Mouse (Mus musculus) kidney, adult 2 months (tissue): ENCODE results near the gene Prss30.

Experiments
- CTCF ChIP-seq: fragments of 200-500 bp; conservative IDR thresholded peaks from 2 replicates; pipeline ENCODE4 v1.5.1; 2011; ENCODE audit warnings: low read depth, mild to moderate bottlenecking, control low read depth, low read length, moderate library complexity, mixed read lengths; ENCODE audit not compliant: insufficient read depth, insufficient read length
- POLR2A ChIP-seq: fragments of 200-500 bp; IDR thresholded peaks from one replicate; pipeline ENCODE4 v1.6.1; 2011; ENCODE audit warnings: low read depth, low read length, control low read depth

GRCm38 (mm10) chr17:24007391-24007790, 27.0 kb upstream of the Prss30 start:
- no peak for TF ChIP-seq CTCF
- TF ChIP-seq POLR2A: no peak
